Mouse (Mus musculus): Measurements from ENCODE around the gene Tgfbrap1. TPM values are rescaled to one million over a fixed set of nuclear protein-coding genes. Genes with fewer than 3 reads are reported as not detected.

Tgfbrap1 gene
- polyA plus RNA-seq, 1 experiment from 2014 or later = 8.0 TPM

Small RNA genes lying within 50 kb of the gene (microRNA-seq; reads per million reads assigned to microRNA genes)
- not detected for gene Gm24001

Other genes with a start within 250 kb of the Tgfbrap1 start
- 48.8 and 50.0 TPM in 2 replicates for gene Mrps9, start 247.4 kb downstream of the Tgfbrap1 start, polyA plus RNA-seq (2015; fragmentation: Nextera tagmentation; extraction: Ambion mirVana)
- 5.0 and 5.2 TPM in 2 replicates for gene Gpr45, start 145.8 kb downstream of the Tgfbrap1 start, polyA plus RNA-seq (2015; fragmentation: Nextera tagmentation; extraction: Ambion mirVana)
- 27.2 TPM in 2 replicates for gene AI597479, start 73 bp upstream of the Tgfbrap1 start, polyA plus RNA-seq (2015; fragmentation: Nextera tagmentation; extraction: Ambion mirVana)
- 72.1 and 74.4 TPM in 2 replicates for gene Fhl2, start 98.3 kb upstream of the Tgfbrap1 start, polyA plus RNA-seq (2015; fragmentation: Nextera tagmentation; extraction: Ambion mirVana)

All from stomach, embryonic 15.5 days (tissue).